Mouse (Mus musculus) adrenal gland, adult 18-20 months (tissue): ENCODE measurements around the gene Fto. TPM values are rescaled to one million over a fixed set of nuclear protein-coding genes. Genes with fewer than 3 reads are reported as not detected.

Experiments
- DNase-seq, 2 experiments: peaks; one replicate each; pipeline ENCODE4 v3.0.0; 2021 to 2022; ENCODE audit warnings: low spot score in 2 of 2
- total RNA-seq, 2 experiments: library from RNA; stranded (reverse); gene quantifications; 1 replicate in 1 of 2; 2 replicates in 1 of 2; pipeline ENCODE4 v1.2.3; 2021

Gene Fto
- total RNA-seq, 2 experiments from 2014 or later, result 73.6 to 78.4 TPM

DNA sequence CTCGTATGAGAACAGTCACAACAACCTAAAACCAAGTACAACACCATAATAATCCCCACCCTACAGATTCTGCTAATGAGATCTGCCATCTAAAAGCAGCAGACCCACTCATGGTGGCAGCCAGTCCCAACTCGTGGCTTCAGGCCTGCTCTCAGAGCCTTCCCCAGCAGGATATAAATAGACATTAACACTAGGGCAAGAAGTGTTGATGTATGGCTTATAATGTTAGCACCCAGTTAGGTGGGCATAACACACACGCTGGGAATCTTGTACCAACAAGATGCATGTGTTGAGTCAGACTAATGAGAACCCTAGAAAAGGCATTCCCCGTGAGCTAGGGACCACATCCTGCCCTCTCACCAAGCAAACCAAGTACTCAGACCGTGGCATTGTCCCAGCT is 240.1 kb downstream of the Fto start:
- no peak for DNase-seq

DNA sequence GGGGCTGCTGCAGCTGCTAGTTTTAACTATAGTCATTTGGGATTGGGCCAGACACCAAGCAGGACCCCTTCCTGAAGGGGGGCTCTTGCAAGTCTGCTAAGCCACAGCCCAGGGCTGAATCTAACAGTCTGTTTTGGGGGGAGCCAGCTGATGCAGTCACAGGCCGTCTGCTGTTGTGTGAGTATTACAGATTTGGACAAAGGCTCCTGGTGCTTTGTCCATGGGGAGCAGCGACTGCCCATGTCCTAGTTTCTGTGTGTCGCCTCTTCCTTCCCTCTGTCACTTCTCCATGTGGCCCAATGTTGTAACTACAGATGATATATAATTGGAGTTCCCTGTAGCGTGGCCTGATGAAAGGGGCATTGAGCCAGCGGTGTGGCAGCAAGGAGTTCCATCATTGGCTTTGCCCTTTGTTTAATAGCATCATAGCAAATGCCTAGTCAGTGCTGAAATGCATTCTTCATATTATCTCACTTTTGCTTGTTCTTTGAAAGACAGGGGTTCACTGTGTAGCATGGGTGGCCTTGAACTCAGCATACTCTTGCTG is 243.8 kb downstream of the Fto start:
- DNase-seq, result no peak

DNA sequence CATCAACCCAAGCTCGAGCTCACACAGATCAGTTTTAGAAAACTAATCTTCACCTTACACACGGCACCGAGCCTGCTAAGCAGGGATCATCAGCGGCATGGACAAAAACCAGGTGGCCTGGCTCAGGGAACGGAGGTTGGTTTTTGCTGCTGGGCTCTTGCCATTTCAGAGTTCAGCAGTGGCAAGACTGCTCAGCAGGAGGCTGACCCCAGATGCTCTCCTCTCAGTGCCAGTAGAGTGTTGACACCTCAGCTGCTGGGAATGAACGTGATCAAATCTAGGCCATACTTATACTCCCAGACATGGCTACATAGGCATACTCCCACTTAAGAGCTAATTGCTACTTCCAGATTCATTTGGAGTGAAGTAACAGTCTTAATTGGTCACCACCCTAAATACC is 245.1 kb downstream of the Fto start:
- DNase-seq, result no peak

DNA sequence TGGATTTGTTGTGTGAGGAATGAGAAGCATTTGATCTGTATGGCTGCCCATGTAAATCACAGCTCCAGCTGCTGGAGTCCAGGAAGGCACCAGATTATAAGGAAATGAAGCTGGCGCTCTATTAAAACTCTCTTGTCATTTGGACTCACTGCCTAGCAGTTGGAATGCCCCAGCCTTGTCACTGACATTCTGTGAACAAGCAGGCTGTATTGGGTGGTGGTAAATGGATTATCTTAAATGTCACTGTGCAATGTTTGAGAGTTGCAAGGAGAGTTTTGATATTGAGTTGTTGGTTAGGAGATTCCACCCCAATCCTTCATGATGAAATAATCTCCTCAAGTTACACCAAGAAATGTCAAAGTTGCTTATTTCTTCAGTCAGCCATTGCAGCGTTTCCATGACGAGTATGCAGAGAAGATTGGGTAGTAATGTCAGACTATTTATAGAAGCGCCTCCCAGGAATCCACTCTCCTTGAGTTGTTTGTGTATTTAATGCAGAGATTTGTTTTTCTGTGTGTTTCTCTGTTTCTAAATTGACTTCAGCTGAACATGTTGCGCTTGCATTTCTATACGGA is 246.8 kb downstream of the Fto start:
- no peak for DNase-seq

DNA sequence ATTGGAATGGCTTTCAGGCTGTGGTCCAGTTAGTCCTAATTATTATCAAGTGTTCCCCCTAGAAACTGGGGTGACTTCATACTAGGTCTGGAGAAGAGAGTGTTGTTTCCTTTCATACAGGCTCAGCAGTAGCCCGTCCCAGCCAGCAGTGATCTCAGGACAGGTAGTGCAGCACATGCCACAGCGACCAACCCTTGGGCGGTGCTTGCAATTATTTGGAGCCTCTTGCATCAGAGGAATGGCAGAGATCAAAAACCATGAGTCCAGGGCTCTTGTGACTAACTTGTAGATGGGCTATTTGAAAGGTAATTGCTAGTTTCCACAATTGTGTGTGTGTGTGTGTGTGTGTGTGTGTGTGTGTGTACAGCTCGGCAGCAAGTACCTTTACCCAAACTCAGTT is 247.9 kb downstream of the Fto start:
- DNase-seq, result no peak

DNA sequence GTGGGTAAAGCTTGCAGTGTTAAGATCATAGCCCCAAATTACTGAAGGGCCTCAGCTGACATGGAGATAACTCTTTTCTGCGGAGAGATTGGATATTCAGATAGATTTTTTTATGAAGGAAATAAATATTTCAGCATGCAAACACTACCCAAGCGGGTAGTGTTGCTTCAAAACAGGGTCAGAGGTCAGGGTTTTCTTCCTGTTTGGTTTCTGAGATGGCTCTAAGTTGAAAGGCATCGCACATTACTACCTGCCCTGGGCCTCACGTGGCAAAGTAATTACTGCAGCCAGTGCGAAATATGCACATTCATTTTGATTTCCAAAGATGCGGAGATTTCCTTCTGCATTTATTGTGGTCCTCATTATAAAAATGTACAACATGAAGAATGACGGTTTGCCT is 249.3 kb downstream of the Fto start:
- no peak for DNase-seq

DNA sequence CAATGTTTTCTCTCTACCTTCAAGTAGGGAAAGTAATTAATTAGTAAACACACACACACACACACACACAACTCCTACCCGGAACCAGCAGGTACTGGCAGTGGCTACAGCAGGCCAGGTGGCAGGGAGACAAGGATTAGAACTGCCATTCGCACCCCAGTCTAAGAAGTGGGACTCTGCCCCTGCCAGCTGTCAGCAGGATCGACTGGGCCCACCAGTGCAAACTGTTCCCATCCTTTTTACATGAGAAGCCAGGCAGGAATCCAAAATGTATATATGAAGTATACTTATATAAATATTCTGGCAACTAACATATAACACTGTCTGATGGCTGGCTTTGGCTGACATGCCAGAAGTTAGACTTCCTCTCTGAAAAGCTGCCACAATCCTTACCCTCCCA is 250.0 kb downstream of the Fto start:
- DNase-seq, result no peak

DNA sequence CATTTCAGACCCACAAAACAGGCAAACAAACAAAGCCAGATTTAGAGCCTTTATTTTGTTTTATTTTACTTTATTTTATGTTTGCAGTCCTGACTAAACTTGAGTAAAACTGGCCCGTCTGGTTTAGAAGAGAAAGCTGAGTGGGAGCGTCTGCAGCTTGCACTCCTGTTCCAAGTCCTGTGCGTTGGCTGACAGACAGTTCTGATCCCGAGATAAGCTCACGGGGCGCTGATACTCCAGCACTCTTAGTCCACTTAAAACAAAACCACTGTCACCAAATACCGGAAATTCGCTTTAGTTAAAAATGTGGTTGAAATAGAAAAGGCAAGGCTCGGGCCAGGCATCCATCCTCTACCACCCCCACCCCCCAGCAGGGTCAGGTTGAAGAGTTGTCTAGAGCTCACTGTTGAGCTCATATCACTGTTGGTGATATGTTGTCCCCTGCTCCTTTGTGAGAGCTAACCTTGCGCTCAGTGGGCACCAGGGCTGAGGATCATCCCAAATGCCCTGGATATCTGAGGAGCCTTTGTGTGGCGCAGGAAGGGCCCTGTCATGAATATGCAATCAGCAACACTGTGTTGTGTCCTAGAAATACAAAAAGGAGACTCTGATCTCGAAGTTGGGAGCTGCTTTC is 252.7 kb downstream of the Fto start:
- DNase-seq, result no peak

DNA sequence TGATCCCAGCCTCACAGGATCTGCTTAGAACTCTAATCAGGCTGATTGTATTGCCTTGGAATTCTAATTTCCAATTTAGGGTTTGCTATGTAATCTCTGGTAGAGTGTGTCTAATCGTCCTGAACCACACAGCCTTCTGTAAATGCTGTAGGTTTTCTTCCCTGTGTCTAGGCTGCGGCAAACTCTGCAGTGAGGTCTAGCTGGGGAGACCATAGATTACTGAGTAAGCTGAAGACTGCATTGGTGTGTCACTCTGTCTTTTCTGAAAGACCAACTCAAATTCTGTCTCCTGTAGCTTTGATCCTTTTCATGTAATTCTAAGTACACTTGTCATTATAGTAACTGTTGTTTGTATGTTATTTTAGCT is 253.2 kb downstream of the Fto start:
- DNase-seq, result no peak

DNA sequence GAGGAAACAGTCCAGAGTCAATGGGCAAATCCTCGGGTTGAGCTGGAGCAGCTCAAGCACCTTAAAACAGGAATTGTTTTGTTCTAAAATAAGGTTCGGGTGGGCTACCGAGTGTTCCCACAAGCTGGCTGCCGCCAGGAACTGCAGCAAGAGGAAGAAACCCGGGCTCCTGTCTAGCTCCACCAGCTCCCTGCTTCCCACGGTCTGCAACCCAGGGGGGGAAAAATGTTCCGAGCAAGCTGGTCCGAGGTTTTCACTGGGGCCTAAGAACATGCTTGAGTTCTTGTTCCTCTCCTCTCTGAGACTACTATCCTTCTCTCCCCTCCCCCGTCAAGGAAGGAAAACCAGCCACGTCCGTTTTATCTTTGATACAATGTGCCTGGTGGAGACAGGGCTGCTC is 256.5 kb downstream of the Fto start:
- DNase-seq, result no peak

DNA sequence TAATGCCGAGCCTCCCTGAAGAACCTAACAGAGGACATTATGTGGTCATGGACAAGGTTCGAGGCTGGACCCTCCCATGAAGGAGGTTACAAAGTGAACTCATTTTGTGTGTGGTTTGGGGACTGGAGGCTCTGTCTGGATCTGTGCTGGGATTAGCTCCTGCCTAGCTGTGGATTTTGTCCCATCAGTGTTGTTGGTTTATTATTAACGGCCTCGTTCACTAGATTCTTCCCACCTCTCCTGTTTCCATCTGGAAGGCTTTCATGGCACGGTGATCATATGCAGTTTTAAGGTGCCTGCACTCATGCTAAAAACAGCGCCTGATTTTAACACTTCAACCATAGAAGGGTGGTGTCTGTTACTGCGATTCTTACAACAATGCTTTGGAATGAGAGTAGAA is 257.5 kb downstream of the Fto start:
- no peak for DNase-seq

DNA sequence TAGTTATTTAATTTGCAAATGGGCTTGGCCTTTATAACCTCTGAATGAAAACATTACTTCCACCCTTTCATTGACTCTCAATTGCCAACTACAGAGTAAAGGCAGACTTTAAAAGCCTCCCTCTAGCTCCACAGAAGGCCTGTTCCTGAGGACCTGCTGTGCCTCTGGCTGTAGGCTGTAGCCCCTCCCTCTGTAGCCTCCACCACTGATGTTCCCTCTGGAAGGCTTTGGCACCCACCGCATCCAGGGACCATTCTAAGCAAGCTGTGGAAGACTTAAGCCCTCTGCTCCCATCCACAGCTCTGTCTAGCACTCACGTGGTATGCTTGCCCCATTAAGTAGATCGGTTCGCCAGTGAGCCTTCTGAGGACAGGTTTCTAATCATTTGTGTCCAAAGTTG is 258.7 kb downstream of the Fto start:
- no peak for DNase-seq

DNA sequence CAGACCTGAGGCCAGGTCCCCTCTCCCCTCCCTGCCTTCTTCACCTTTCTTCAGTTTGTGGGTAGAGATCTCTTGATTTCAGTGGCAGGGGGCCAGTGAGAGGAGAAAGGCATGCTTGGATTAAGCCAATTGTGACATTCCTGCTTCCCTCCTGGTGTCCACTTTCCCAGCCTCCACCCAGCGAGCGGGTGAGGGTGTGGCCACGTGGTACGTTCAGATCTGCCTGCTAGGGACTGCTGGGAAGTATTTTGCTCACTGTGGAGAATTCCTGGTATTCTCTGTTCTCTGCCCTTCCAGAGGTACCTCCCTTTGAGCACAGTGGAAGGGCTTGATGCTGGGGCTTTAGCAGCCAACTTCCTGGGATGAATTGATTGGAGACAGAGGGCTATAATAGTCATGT is 259.3 kb downstream of the Fto start:
- DNase-seq, result no peak

DNA sequence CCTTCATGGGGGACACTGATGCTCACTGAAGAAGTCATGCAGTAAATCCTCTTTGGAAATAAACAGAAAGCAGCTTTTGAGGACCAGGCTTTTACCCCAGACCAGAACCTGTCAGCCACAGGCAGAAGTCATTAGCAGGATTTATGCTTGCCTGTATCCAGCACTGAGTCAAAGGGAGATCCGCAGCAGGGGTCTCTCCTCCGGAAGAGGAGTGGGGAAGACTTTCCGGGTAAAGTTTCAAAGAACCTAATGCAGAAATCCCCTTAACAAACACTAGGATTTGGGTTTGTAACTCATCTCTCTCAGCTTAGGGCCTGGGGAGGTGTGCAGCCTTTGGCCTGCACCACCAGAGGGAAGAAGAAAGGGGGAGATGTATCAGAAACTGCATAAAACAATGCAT is 262.3 kb downstream of the Fto start:
- no peak for DNase-seq

DNA sequence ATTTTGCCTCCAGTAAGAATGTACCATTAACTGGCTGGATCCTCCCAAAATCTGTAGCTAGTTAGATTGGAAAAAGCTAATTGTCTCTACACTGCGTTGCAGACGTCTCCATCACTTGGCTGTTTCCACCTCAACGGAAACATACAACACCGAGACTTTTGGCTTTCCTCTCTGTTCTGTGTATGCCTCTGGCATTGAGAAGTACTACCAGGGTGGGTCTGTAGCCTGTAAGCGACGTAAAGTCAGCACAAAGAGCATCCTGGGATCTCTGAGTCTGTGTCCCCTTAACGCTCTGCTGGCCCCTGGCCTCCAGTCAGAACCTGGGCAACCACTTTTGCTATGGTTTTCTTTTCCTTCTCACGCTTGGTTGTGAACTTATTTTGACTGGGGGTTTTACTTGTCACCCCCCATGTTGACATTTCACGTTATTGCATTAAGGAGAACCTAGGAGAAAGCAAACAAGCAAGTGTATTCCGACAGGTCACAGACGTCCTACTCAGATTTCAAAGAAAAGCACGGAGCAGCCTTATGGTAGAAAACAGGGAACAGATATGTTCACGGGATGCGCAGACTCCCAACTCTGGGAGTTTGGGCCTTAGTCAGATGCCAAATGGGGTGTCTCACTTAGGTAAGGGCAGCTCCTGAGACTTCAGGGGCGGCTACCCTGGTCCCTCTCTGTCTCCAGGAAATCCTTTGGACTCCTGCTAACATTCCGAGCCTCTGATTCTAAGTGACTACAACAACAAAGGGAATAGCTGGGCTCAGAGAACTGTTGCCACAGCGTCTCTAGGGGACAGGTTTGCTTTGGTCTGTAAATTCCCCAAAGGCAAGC is 263.0 kb downstream of the Fto start:
- no peak for DNase-seq

DNA sequence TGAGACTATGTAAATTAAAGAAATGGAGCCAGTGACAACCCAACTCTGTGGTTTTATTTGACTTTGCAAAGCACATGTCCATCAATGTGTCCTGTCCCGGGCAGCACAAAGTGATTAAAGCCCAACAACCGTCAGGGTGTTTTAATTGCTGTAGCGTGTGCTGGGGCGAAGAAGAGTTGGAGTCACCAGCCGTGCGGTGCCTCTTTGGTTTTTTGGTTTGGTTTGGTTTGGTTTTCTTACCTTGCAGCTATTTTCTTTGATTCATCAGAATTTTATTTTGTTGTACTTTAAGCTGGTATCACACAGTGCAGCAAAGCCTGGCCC is 263.6 kb downstream of the Fto start:
- DNase-seq, result no peak

DNA sequence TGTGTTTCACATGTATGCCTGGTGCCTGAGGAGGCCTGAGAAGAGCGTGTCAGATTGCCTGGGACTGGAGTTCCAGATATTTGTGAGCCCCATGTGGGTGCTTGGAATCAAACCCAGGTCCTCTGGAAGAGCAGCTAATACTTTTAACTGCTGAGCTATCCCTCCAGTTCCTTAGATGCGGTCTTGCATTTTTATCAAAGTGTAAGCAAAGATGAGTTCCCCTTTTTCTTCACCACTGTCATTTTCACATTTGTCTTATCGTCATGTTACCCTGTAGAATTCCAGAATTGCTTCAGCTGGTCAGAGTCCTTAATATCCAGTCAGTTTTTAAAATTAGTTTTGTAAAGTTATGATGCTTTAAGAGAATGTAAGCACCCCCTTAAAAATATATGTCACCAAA is 264.3 kb downstream of the Fto start:
- DNase-seq, result no peak

DNA sequence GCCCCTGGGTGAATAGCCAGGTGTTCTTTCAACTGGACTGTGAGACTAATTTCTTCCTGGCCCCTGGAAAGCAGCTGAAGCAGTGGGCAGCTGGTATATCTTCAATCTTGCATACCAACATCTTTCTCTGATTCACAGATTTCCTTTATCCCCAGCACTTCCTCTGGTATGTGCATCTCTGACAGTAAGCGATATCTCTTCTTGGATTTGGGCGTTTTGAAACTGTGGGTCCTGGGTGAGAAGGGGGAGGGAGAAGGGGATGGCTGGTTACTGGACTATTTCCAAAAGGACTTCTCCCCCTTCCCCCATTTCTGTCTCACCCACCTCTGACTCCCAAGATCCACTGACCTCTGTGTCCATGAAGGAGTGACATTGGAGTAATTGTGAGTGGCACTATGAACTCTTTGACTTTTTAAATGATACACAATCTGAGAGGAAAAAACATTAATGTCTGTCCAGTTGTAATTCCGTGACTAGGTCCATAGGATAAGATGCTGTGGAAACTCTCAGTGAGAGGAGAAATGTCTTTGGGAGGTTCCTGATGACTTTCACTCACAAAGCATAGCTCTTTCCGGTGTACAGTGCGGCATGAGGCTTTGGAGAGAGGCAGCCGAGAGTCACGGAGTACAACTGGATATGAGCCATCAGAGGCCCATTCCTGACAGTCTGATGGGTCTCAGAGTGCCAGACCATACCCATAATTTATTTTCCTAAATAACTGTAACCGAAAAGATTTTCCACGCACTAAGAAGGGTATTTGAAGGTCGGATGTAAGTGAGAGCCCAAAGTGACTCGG is 271.5 kb downstream of the Fto start:
- DNase-seq, result no peak

DNA sequence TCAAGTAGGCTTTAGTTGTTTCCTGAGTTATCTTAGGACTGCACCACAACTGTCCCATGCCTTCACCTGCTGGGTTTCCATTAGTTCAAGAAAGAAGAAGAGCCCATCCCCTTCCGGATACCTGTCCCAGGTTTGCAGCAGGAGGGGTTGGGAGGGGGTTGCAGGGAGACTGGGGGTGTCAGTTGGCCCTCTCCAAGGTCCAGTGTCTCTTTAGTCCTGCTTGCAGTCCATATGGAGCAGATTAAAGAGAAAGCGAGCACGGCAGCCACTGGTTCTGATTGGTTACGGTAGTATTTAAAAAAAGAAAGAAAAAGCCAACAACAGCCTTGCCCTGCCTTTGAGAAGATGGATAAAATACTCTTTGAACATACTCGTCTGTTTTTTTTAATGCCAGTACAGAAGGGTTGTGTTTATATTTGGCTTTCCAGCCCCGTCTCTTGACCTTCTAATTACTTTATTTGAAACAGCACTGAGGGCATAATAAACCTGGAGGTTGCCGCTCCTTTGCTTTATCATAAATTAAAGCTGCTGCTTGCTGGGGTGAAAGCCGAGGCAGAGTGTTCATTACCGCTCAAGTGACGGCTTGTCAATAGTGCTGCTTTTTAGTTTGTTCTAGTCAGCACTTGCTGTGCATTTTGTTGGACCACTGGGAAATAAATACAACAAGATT is 279.2 kb downstream of the Fto start:
- no peak for DNase-seq

DNA sequence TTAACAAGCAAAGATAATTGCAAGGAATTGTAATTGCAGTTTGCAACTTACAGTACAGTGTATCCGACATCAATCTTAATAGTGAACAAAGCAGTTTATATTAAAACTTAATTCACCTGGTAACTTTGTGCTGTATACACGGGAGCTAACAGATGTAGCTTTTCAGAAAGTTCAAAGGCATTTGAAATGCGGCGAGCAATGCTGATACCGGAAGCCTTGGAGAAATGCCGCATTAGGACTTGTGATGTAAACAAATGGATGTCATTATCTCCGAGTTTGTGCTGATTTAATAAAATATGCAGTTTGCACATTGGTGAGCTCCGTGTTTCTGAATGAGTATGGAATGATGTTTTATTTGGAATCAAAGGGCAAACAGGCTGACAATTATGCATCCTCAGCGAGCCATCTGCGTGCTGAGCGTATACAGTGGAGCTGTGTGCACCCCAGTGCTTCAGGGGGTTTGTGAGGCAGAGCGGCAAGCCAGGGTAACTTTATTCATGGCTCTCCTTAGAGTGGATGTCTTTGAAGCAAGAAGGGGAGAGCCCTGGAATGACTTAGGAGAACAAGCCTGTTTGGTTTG is 280.0 kb downstream of the Fto start:
- DNase-seq, result no peak

DNA sequence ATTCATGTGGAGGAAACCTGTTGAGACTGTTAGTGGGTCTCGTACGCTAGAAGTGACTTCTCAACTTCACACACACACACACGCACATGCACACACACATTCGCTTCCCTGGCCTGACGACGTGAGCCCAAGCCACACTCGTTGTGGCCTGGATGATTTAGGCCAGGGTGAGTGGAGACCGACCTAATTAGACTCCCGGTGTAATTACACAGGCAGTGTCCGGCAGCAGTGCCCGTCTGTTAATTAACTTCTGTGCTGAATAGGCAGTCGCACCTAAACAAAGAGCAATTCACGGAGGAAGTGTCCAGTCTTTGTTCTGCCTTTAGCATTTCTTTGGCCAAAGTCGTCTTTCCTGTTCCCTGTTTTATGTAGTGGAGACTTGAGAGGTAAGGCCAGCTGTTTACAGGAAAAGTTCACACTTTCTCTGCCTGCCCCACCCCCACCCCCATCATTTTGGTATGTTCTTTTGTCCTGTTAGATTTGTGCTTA is 286.1 kb downstream of the Fto start:
- DNase-seq, result no peak
